Mouse (Mus musculus): ENCODE measurements around the gene Il22ra2.

Il22ra2 gene

GRCm38 (mm10) chr10:19621408-19622048 lies at the start of gene Il22ra2:
Gene Il22ra2 (plus strand): TSS chr10:19621998.
- no peak for DNase-seq (ENCODE audit: low spot score)

- no peak for DNase-seq (ENCODE audit: low spot score)
These were observed 44.2 kb upstream of the Il22ra2 start for GRCm38 (mm10) chr10:19577571-19577970.

- no peak for DNase-seq (ENCODE audit: low spot score)
These were observed 43.8 kb upstream of the Il22ra2 start for GRCm38 (mm10) chr10:19578001-19578400.

- no peak for DNase-seq (ENCODE audit: low spot score)
These were observed 43.3 kb upstream of the Il22ra2 start for GRCm38 (mm10) chr10:19578409-19578986.

- DNase-seq (ENCODE audit: low spot score), result no peak
These were observed 41.1 kb upstream of the Il22ra2 start for GRCm38 (mm10) chr10:19580660-19581059.

GRCm38 (mm10) chr10:19581844-19582582 lies 39.8 kb upstream of the Il22ra2 start:
- DNase-seq (ENCODE audit: low spot score), result no peak

GRCm38 (mm10) chr10:19582806-19583430 lies 38.9 kb upstream of the Il22ra2 start:
- DNase-seq (ENCODE audit: low spot score), result no peak

- no peak for DNase-seq (ENCODE audit: low spot score)
These were observed 37.7 kb upstream of the Il22ra2 start for GRCm38 (mm10) chr10:19584064-19584463.

GRCm38 (mm10) chr10:19584846-19585245 lies 37.0 kb upstream of the Il22ra2 start:
- no peak for DNase-seq (ENCODE audit: low spot score)

- no peak for DNase-seq (ENCODE audit: low spot score)
These were observed 35.9 kb upstream of the Il22ra2 start for GRCm38 (mm10) chr10:19585860-19586259.

- no peak for DNase-seq (ENCODE audit: low spot score)
These were observed 34.5 kb upstream of the Il22ra2 start for GRCm38 (mm10) chr10:19587281-19587680.

- no peak for DNase-seq (ENCODE audit: low spot score)
These were observed 32.2 kb upstream of the Il22ra2 start for GRCm38 (mm10) chr10:19589626-19590025.

GRCm38 (mm10) chr10:19591286-19591640 lies 30.5 kb upstream of the Il22ra2 start:
- DNase-seq (ENCODE audit: low spot score), result no peak

GRCm38 (mm10) chr10:19591641-19592441 lies 30.0 kb upstream of the Il22ra2 start, which contains the start of gene Ifngr1:
Gene Ifngr1 (plus strand): TSS chr10:19591949.
- peak; percentile 91 for DNase-seq (ENCODE audit: low spot score)

GRCm38 (mm10) chr10:19592556-19592955 lies 29.2 kb upstream of the Il22ra2 start:
- no peak for DNase-seq (ENCODE audit: low spot score)

GRCm38 (mm10) chr10:19593296-19593695 lies 28.5 kb upstream of the Il22ra2 start:
- no peak for DNase-seq (ENCODE audit: low spot score)

- no peak for DNase-seq (ENCODE audit: low spot score)
These were observed 27.4 kb upstream of the Il22ra2 start for GRCm38 (mm10) chr10:19594201-19594905.

GRCm38 (mm10) chr10:19596866-19597265 lies 24.9 kb upstream of the Il22ra2 start:
- no peak for DNase-seq (ENCODE audit: low spot score)

- DNase-seq (ENCODE audit: low spot score), result no peak
These were observed 23.7 kb upstream of the Il22ra2 start for GRCm38 (mm10) chr10:19598091-19598490.

GRCm38 (mm10) chr10:19599331-19600092 lies 22.3 kb upstream of the Il22ra2 start:
- DNase-seq (ENCODE audit: low spot score), result no peak

- no peak for DNase-seq (ENCODE audit: low spot score)
These were observed 21.7 kb upstream of the Il22ra2 start for GRCm38 (mm10) chr10:19600093-19600420.
